Mouse (Mus musculus) right cerebral cortex, postnatal 10 days (tissue): ENCODE measurements around the gene Parp12.
A peak's percentile ranks its signal among the peaks of the same experiment; 100 is the strongest.

Source experiments
- DNase-seq, 2 experiments: peaks; one replicate each; pipeline ENCODE4 v3.0.0; 2021; ENCODE audit warnings: low spot score in 2 of 2

Gene Parp12

GRCm38 (mm10) chr6:39058389-39058788, 59.8 kb downstream of the Parp12 start:
- DNase-seq = no peak

- no peak for DNase-seq
Measured at GRCm38 (mm10) chr6:39057161-39057560, 61.0 kb downstream of the Parp12 start.

- DNase-seq = peak in 1 of 2 experiments; percentile 40
Measured at GRCm38 (mm10) chr6:39055831-39056261, 62.3 kb downstream of the Parp12 start.

GRCm38 (mm10) chr6:39054878-39055508, 63.2 kb downstream of the Parp12 start:
- no peak for DNase-seq

GRCm38 (mm10) chr6:39054206-39054864, 63.8 kb downstream of the Parp12 start:
- peak in 1 of 2 experiments; percentile 44 for DNase-seq

- DNase-seq = no peak
Measured at GRCm38 (mm10) chr6:39052636-39053035, 65.5 kb downstream of the Parp12 start.

- DNase-seq = no peak
Measured at GRCm38 (mm10) chr6:39051799-39052556, 66.2 kb downstream of the Parp12 start.

- DNase-seq = no peak
Measured at GRCm38 (mm10) chr6:39050836-39051235, 67.3 kb downstream of the Parp12 start.

- DNase-seq = no peak
Measured at GRCm38 (mm10) chr6:39049141-39049540, 69.0 kb downstream of the Parp12 start.

GRCm38 (mm10) chr6:39040451-39040850, 77.7 kb downstream of the Parp12 start:
- peak; percentile 60 to 80 for DNase-seq
